Mouse (Mus musculus) heart, adult 2 months (tissue): ENCODE data around the gene Plekhm2.

Source experiments
- CTCF ChIP-seq: fragments of 200-600 bp; IDR thresholded peaks from 2 replicates; pipeline ENCODE4 v1.8.1; 2022; ENCODE audit warnings: antibody characterized with exemption, mild to moderate bottlenecking, moderate library complexity
- POLR2A ChIP-seq: fragments of 200-500 bp; IDR thresholded peaks from 2 replicates; pipeline ENCODE4 v1.6.1; 2011; ENCODE audit warnings: mild to moderate bottlenecking, low read depth, low read length, control low read depth; ENCODE audit not compliant: insufficient read depth

DNA sequence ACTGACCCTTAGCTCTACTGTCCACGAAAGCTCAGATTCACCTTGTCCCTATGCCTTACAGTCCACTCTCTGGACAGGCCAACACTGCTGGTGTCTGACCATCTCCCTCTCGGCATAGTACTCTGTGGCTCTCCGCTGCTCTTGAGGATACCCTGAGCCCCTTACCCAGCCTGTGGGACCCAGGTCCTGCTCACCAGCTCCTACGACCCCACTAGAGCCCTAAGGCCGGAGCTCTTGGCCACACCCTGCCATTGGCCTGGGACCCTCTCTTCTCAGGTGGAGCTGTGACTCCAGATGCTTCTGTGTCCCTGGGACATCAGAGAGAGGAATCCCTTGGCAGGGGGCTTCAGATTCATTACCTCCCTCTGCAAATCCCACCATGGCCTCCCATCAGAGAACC is 59.3 kb downstream of the Plekhm2 start:
- TF ChIP-seq POLR2A (no peak), CTCF (no peak)
